Mouse (Mus musculus): ENCODE data around the gene Enc1. TPM values are rescaled to one million over a fixed set of nuclear protein-coding genes. Genes with fewer than 3 reads are reported as not detected.

Enc1 gene
- polyA plus RNA-seq (2015; fragmentation: Nextera tagmentation; extraction: Ambion mirVana), result 10.3 and 11.1 TPM in 2 replicates

DNA sequence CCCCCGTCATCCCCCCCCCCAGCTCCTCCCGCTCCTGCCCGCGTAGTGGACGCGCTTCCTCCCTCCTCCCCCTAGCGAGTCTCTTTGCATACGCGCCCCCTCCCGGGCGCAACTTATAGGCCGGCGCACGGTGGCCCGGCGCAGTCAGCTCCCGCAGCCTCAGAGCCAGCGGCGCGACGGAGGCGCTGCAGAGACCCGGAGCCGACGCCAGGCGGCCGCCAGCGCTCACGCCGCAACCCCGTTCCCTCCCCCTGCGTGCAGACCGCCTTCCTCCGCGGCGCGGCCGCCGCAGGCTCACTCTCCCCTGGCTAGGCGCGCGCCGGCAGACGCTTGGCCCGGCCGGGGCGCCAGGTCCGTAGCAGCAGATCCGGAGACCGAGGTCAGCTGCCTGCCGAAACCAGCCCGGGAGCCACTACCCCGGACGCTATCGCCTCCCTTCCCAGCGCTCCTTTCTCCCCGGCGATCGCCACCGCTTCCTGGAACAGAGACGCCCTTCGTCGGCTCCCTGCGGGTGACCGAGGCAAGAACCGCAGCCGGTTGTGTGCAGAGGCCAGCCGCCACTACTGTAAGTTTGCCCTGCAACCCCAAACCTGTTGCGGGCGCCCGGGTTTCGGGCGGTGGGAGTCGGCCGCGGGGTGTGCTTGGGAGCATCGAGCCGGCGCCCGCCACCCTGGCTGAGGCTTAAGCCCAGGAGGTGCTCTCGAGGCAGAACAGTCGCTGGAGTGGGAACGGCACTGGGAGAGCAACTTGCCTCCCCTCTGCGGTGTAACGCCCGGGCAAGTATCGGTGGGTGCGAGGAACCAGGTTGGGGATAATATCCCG is at the start of gene Enc1:
Enc1 (plus strand) TSS at position 141 of the 822 bp plus-strand sequence.
- Histone ChIP-seq H3K27ac (ENCODE audit: low read length) (peak within 1 kb of the TSS; percentile 97), H3K27me3 (ENCODE audit: control insufficient read depth, insufficient read depth, low read depth, low read length) (no peaks in the 10 kb centered on the region), H3K36me3 (ENCODE audit: control insufficient read depth, insufficient read depth, low read length) (peaks cover 10% of the 10 kb centered on the region), H3K4me1 (replicated peaks; ENCODE audit: control insufficient read depth, insufficient read depth, low read length) (peaks cover 48% of the 10 kb centered on the region), H3K4me2 (ENCODE audit: low read depth, low read length) (peak within 1 kb of the TSS; percentile 79), H3K9me3 (ENCODE audit: control insufficient read depth, low read length) (no peaks in the 10 kb centered on the region), H3K4me3 (ENCODE audit: low read length) (peak within 1 kb of the TSS; percentile 85), H3K9ac (ENCODE audit: low read length) (peak within 1 kb of the TSS; percentile 90)
- peak; percentile 89 for ATAC-seq (ENCODE audit: low read depth)
- under 1% methylated on average over 69 of the region's 89 CpGs for WGBS

DNA sequence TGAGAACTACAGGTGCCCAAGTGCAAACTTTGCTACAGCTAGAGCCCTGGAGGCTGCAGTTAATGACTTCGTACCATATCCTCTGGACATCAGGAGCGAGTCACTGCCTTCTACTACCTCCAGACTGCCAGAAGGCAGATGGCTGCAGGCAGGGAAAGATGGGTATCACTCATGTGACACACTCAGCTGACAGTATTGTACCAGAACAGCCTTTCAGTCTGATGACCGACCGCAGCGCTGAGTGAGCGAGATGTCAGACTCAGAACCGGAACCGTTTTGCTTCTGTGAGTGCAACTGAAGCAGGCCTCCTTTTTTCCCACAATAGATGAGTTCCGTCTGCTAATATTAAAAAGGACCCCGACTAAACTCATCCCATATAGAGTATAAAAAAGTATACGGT is 48.3 kb upstream of the Enc1 start:
- H3K4me1 ChIP-seq (replicated peaks; ENCODE audit: control insufficient read depth, insufficient read depth, low read length), result no peaks in the 10 kb centered on the region
- H3K4me2 ChIP-seq (ENCODE audit: low read depth, low read length), result no peak overlapping the region
- no peaks in the 10 kb centered on the region for H3K36me3 ChIP-seq (ENCODE audit: control insufficient read depth, insufficient read depth, low read length)
- no peak for ATAC-seq (ENCODE audit: low read depth)
- WGBS, result 89% methylated on average over 11 of the region's 11 CpGs
- no peak overlapping the region for H3K9ac ChIP-seq (ENCODE audit: low read length)
- H3K27ac ChIP-seq (ENCODE audit: low read length), result no peak overlapping the region
- H3K27me3 ChIP-seq (ENCODE audit: control insufficient read depth, insufficient read depth, low read depth, low read length), result no peaks in the 10 kb centered on the region
- H3K4me3 ChIP-seq (ENCODE audit: low read length), result no peak overlapping the region
- no peaks in the 10 kb centered on the region for H3K9me3 ChIP-seq (ENCODE audit: control insufficient read depth, low read length)

DNA sequence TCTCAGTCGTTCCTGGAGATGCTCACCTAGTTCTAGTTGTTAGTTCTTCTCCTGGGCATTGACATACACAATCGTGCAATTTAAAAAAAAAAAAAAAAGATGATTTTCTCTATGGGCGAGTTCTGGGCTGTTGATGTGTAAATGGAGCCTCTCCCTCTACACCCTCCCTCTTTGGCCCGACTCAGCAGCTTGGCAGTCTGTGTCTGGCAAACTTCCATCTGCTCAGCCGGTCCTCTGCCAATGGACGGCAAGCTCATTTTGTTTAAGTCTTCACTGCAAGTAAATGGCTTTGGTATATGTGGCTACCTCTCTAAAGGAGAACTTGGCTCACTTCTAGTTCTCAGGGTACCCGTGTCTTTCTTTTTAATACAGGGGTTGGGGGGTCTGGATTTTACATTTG is 47.5 kb upstream of the Enc1 start:
- Histone ChIP-seq H3K4me3 (ENCODE audit: low read length) (no peak overlapping the region), H3K27ac (ENCODE audit: low read length) (no peak overlapping the region), H3K36me3 (ENCODE audit: control insufficient read depth, insufficient read depth, low read length) (no peaks in the 10 kb centered on the region), H3K9me3 (ENCODE audit: control insufficient read depth, low read length) (no peaks in the 10 kb centered on the region), H3K27me3 (ENCODE audit: control insufficient read depth, insufficient read depth, low read depth, low read length) (no peaks in the 10 kb centered on the region), H3K9ac (ENCODE audit: low read length) (no peak overlapping the region), H3K4me2 (ENCODE audit: low read depth, low read length) (no peak overlapping the region), H3K4me1 (replicated peaks; ENCODE audit: control insufficient read depth, insufficient read depth, low read length) (0 out of 2 replicates have a peak, but pooled peaks cover 2% of the 10 kb centered on the region)
- peak; percentile 53; the same call in 1 of the 2 replicates for ATAC-seq (ENCODE audit: low read depth)
- WGBS, result 35% methylated on average over 7 of the region's 7 CpGs

DNA sequence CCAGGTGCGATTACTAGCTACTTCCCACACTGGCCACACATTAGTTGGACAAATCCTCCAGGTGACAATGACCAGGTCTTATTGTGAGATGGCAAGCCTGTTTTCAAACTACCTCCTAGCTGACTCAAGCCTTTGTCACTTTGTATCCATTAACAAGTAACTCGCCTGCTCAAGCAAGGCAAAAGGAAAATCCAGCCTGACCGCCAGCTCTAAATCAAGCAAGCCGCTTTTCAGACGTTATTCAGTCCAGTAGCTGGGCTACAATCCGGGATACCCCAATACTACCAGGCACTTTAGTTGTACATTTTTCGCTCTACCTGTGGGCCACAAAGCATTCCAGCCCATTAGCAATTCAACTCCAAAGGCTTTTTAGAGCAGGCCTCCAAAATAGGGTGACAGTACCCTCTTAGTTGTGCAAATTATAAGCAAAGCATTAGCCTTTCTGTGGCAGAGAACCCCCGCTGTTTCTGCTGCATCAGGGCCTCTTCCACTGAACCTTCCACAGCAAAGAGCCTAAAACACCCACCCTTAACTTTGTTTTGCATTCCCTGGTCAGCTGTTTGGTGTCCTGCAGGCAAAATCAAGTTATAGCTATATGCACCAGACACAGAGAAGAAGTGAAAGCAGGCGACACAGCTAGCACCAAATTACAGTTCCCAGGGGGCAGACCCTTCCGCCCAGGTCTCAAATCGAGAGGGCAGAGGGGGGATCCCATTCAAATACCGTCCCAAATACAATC is 44.5 kb upstream of the Enc1 start:
- Histone ChIP-seq H3K4me1 (replicated peaks; ENCODE audit: control insufficient read depth, insufficient read depth, low read length) (0 out of 2 replicates have a peak, but pooled peaks cover 2% of the 10 kb centered on the region), H3K27ac (ENCODE audit: low read length) (no peak overlapping the region), H3K4me3 (ENCODE audit: low read length) (no peak overlapping the region), H3K9ac (ENCODE audit: low read length) (no peak overlapping the region), H3K9me3 (ENCODE audit: control insufficient read depth, low read length) (no peaks in the 10 kb centered on the region), H3K27me3 (ENCODE audit: control insufficient read depth, insufficient read depth, low read depth, low read length) (no peaks in the 10 kb centered on the region), H3K36me3 (ENCODE audit: control insufficient read depth, insufficient read depth, low read length) (no peaks in the 10 kb centered on the region), H3K4me2 (ENCODE audit: low read depth, low read length) (no peak overlapping the region)
- no peak for ATAC-seq (ENCODE audit: low read depth)
- 80% methylated on average over 12 of the region's 12 CpGs for WGBS

DNA sequence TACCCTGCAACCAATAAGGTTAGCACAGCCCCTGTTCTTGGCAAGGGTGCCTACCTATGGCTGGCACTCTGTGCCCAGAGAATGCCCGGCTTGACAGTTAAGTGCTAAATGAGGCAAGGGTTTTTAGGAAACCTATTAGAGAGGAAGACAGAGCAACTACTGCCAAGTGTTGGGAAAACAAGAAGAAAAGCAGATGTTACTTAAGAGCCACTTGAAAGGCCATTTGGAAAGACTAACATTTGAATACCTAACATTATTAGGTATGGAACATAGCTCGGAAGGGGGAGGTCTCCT is 44.0 kb upstream of the Enc1 start:
- no peak overlapping the region for H3K4me2 ChIP-seq (ENCODE audit: low read depth, low read length)
- no peak overlapping the region for H3K9ac ChIP-seq (ENCODE audit: low read length)
- H3K36me3 ChIP-seq (ENCODE audit: control insufficient read depth, insufficient read depth, low read length), result no peaks in the 10 kb centered on the region
- no peak for ATAC-seq (ENCODE audit: low read depth)
- no peaks in the 10 kb centered on the region for H3K9me3 ChIP-seq (ENCODE audit: control insufficient read depth, low read length)
- H3K4me3 ChIP-seq (ENCODE audit: low read length), result no peak overlapping the region
- no peak overlapping the region for H3K27ac ChIP-seq (ENCODE audit: low read length)
- H3K27me3 ChIP-seq (ENCODE audit: control insufficient read depth, insufficient read depth, low read depth, low read length), result no peaks in the 10 kb centered on the region
- 0 out of 2 replicates have a peak, but pooled peaks cover 2% of the 10 kb centered on the region for H3K4me1 ChIP-seq (replicated peaks; ENCODE audit: control insufficient read depth, insufficient read depth, low read length)
- 80% methylated on average over 2 of the region's 2 CpGs for WGBS

DNA sequence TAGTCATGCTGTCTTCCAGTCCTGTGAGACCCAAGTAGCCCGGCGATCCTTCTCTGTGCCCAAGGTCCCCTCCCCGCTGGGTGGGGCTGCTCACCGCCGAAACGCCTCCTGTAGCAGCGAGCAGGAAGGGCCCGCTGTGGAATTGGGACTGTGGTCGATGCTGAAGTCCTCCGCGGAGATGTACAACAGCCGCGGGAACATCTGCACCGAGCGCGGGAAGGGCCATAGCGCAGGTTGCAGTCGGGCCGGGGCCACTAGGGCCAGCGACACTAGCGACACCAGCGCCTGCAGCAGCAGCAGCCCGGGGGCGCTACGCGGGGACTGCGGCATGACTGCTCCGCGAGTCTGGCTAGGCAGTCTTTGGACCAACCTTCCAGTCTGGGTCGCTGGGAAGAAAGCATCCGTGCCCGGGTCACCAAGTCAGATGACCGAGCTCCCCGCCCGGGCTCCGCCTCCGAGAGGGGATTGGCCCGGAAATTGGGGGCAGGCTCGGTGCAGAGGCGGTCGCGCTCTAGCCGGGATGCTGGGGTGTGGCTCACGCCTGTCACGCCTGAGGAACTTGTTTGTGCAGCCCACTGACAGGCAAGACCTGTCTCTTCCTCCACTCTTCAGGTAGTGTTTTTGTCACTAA is 42.9 kb upstream of the Enc1 start, which contains the start of gene Hexb:
Hexb (minus strand) TSS at position 426 of the 631 bp plus-strand sequence.
- Histone ChIP-seq H3K9ac (ENCODE audit: low read length) (peak within 1 kb of the TSS; percentile 75), H3K4me2 (ENCODE audit: low read depth, low read length) (peak within 1 kb of the TSS; percentile 97), H3K4me3 (ENCODE audit: low read length) (peak within 1 kb of the TSS; percentile 79), H3K4me1 (replicated peaks; ENCODE audit: control insufficient read depth, insufficient read depth, low read length) (0 out of 2 replicates have a peak, but pooled peaks cover 2% of the 10 kb centered on the region), H3K9me3 (ENCODE audit: control insufficient read depth, low read length) (no peaks in the 10 kb centered on the region), H3K27ac (ENCODE audit: low read length) (peak within 1 kb of the TSS; percentile 59), H3K36me3 (ENCODE audit: control insufficient read depth, insufficient read depth, low read length) (no peaks in the 10 kb centered on the region), H3K27me3 (ENCODE audit: control insufficient read depth, insufficient read depth, low read depth, low read length) (no peaks in the 10 kb centered on the region)
- ATAC-seq (ENCODE audit: low read depth), result peak; percentile 94
- 0% methylated on average over 45 of the region's 45 CpGs for WGBS

DNA sequence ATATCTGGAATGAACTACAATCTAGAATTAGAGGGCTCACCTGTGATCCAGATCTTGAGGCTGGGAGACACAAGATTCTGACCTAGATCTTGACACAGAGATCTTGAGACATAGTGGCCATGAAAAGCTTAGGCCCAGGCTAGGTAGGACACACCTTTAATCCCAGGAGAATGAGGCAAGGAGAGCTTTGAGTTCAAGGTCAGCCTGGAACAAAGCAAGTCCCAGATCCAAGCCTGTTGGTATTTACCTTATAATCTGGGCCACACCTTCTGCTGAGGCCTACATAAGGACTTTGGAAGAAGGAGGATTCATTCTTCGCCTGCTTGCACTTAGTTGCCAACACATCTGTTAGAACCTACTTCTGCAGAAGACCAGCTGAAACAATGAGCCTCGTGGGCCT is 41.8 kb upstream of the Enc1 start:
- Histone ChIP-seq H3K36me3 (ENCODE audit: control insufficient read depth, insufficient read depth, low read length) (no peaks in the 10 kb centered on the region), H3K9ac (ENCODE audit: low read length) (no peak overlapping the region), H3K4me1 (replicated peaks; ENCODE audit: control insufficient read depth, insufficient read depth, low read length) (0 out of 2 replicates have a peak, but pooled peaks cover 2% of the 10 kb centered on the region), H3K9me3 (ENCODE audit: control insufficient read depth, low read length) (no peaks in the 10 kb centered on the region), H3K4me2 (ENCODE audit: low read depth, low read length) (no peak overlapping the region), H3K4me3 (ENCODE audit: low read length) (no peak overlapping the region), H3K27me3 (ENCODE audit: control insufficient read depth, insufficient read depth, low read depth, low read length) (no peaks in the 10 kb centered on the region), H3K27ac (ENCODE audit: low read length) (no peak overlapping the region)
- no peak for ATAC-seq (ENCODE audit: low read depth)
- WGBS, result 70% methylated on average over 2 of the region's 2 CpGs

DNA sequence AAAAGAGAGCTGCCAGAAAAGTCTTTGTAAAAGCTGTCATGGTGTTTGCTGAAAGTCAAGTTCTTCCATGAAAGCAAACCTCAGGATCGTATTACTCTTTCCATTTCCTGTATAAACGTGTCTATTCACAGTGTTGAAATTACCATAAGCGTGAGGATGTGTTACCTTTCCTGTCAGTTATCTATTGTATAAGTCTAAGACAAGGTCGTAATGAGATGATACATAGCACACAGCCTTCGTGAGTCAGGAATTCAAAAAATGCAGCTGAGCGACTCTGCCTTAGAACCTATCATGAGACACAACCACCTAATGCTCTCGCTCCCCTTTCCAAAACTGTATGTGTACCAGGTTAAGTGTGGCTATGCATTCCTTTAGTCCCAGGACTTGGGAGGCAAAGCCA is 39.8 kb upstream of the Enc1 start:
- 26% methylated on average over 7 of the region's 7 CpGs for WGBS
- no peaks in the 10 kb centered on the region for H3K36me3 ChIP-seq (ENCODE audit: control insufficient read depth, insufficient read depth, low read length)
- ATAC-seq (ENCODE audit: low read depth), result no peak
- H3K27ac ChIP-seq (ENCODE audit: low read length), result no peak overlapping the region
- no peaks in the 10 kb centered on the region for H3K9me3 ChIP-seq (ENCODE audit: control insufficient read depth, low read length)
- no peak overlapping the region for H3K4me3 ChIP-seq (ENCODE audit: low read length)
- no peak overlapping the region for H3K9ac ChIP-seq (ENCODE audit: low read length)
- H3K4me1 ChIP-seq (replicated peaks; ENCODE audit: control insufficient read depth, insufficient read depth, low read length), result peaks cover 9% of the 10 kb centered on the region; the same call in 1 of the 2 replicates
- H3K27me3 ChIP-seq (ENCODE audit: control insufficient read depth, insufficient read depth, low read depth, low read length), result no peaks in the 10 kb centered on the region
- H3K4me2 ChIP-seq (ENCODE audit: low read depth, low read length), result no peak overlapping the region

DNA sequence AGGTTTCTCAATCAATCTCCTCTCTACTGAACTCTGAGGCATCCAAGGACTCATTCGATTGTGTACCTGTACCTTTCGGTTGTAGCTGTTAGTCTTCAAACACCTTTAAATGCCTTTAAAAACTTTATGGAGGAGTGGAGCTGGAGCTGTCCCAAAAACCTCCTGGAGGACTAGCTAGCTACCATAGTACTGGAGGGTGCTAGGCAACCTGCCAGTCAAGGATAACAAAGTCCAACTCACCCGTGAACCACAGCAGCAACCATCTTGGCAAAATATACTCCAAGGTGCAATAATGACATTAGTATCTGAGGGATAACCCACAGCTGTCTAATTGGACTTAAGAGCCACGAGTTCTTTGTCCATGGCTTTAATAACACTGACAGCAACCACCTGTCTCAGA is 39.0 kb upstream of the Enc1 start:
- H3K4me1 ChIP-seq (replicated peaks; ENCODE audit: control insufficient read depth, insufficient read depth, low read length), result peaks cover 9% of the 10 kb centered on the region; the same call in 1 of the 2 replicates
- 67% methylated on average over 4 of the region's 4 CpGs for WGBS
- no peak for ATAC-seq (ENCODE audit: low read depth)

More for the DNA sequence above, 39.0 kb upstream of the Enc1 start:
- no peaks in the 10 kb centered on the region for H3K9me3 ChIP-seq (ENCODE audit: control insufficient read depth, low read length)
- H3K36me3 ChIP-seq (ENCODE audit: control insufficient read depth, insufficient read depth, low read length), result no peaks in the 10 kb centered on the region
- H3K4me2 ChIP-seq (ENCODE audit: low read depth, low read length), result no peak overlapping the region
- H3K4me3 ChIP-seq (ENCODE audit: low read length), result no peak overlapping the region
- no peaks in the 10 kb centered on the region for H3K27me3 ChIP-seq (ENCODE audit: control insufficient read depth, insufficient read depth, low read depth, low read length)
- H3K9ac ChIP-seq (ENCODE audit: low read length), result no peak overlapping the region
- H3K27ac ChIP-seq (ENCODE audit: low read length), result no peak overlapping the region

Data from lung, embryonic 16.5 days (tissue).